Mouse (Mus musculus): ENCODE results near the gene Srpr. TPM values are rescaled to one million over a fixed set of nuclear protein-coding genes. Genes with fewer than 3 reads are reported as not detected.

Srpr gene
- polyA plus RNA-seq, 1 experiment, result 85.9 TPM

DNA sequence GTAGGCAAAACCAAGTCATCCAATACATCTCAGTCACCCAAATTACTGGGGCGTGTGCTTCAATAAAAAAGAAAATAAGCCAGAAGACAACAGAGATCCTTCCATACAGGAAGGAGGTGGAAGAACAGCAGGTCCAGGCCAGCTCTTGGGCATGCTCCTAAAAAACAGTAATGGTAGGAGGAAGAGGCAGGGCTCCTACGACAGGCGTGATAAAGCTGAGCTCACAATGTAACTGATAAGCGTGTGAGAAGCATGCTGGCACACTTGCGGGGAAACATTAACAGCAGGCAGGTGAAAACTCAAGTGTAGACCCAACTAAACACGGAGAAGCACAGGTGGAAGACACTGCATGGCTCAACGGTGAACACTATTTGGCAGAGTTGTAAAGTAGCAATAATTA, 57.4 kb downstream of the Srpr start:
- H3K27ac ChIP-seq (ENCODE audit: insufficient read depth, low read depth, low read length), result no peak overlapping the region
- no peaks in the 10 kb centered on the region for H3K4me1 ChIP-seq (ENCODE audit: control insufficient read depth, insufficient read depth, low read length)
- no peaks in the 10 kb centered on the region for H3K36me3 ChIP-seq (ENCODE audit: control insufficient read depth, insufficient read depth, low read length)
- no peak overlapping the region for H3K4me3 ChIP-seq (ENCODE audit: insufficient read depth, low read depth, low read length)
- H3K27me3 ChIP-seq (replicated peaks; ENCODE audit: control insufficient read depth, insufficient read depth, low read length), result no peaks in the 10 kb centered on the region
- no peak for TF ChIP-seq CTCF (conservative IDR thresholded peaks at IDR 0.05; ENCODE audit: insufficient read depth, insufficient read length, low read depth, low read length)
- no peak for TF ChIP-seq POLR2A (IDR thresholded peaks at IDR 0.05; ENCODE audit: low read depth, low read length)
- 88% methylated on average over 7 of the region's 7 CpGs for WGBS
- DNase-seq, result no peak

DNA sequence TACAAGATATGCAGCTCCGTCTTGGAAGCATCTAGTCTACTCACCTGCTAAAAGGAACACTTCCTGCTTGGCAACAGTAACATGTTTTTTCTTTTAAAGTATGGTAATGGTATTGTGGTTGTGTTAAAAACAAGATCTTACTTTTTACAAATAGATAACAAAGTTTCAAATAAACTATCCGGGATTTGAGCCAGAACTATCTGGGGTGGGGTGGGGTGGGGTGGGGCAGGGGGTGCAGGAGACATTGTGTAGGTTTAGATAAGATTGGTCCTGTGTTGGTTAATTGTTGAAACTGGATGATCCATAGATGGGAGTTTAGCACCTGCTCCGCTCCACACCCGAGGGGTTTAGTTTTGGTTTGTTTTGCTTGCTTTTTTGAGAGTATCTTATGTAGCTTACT, 62.4 kb downstream of the Srpr start:
- H3K27me3 ChIP-seq (replicated peaks; ENCODE audit: control insufficient read depth, insufficient read depth, low read length), result no peaks in the 10 kb centered on the region
- WGBS, result 69% methylated on average over 4 of the region's 4 CpGs

DNA sequence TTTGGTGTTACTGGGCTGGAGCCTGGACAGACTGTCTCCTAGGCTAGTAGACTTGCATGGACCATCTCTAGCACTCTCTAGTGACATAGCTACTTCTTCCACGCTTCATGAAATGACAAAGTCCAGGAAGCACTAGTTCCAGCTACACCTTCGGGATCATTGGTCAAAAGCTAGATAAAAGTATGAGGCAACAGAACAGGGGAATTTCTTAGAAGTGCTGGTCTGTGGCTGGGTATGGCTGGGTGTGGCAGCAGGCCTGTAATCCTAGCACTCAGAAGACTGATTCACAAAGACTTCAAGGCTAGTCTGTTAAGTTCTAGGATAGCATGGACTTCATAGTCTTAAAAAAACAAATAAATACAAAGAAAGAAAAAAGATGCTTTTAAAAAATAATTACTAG, 63.5 kb downstream of the Srpr start:
- TF ChIP-seq POLR2A (IDR thresholded peaks at IDR 0.05; ENCODE audit: low read depth, low read length) (no peak), CTCF (conservative IDR thresholded peaks at IDR 0.05; ENCODE audit: insufficient read depth, insufficient read length, low read depth, low read length) (no peak)
- no peaks in the 10 kb centered on the region for H3K27me3 ChIP-seq (replicated peaks; ENCODE audit: control insufficient read depth, insufficient read depth, low read length)
- 67% methylated on average over 2 of the region's 2 CpGs for WGBS
- H3K4me3 ChIP-seq (ENCODE audit: insufficient read depth, low read depth, low read length), result no peak overlapping the region
- H3K27ac ChIP-seq (ENCODE audit: insufficient read depth, low read depth, low read length), result no peak overlapping the region
- peaks cover 5% of the 10 kb centered on the region; the same call in 1 of the 2 replicates for H3K4me1 ChIP-seq (ENCODE audit: control insufficient read depth, insufficient read depth, low read length)
- no peaks in the 10 kb centered on the region for H3K36me3 ChIP-seq (ENCODE audit: control insufficient read depth, insufficient read depth, low read length)
- DNase-seq, result peak; percentile 17

More for the DNA sequence above, 62.4 kb downstream of the Srpr start:
- Histone ChIP-seq H3K4me3 (ENCODE audit: insufficient read depth, low read depth, low read length) (no peak overlapping the region), H3K4me1 (ENCODE audit: control insufficient read depth, insufficient read depth, low read length) (peaks cover 5% of the 10 kb centered on the region; the same call in 1 of the 2 replicates), H3K27ac (ENCODE audit: insufficient read depth, low read depth, low read length) (no peak overlapping the region), H3K36me3 (ENCODE audit: control insufficient read depth, insufficient read depth, low read length) (no peaks in the 10 kb centered on the region)
- TF ChIP-seq CTCF (conservative IDR thresholded peaks at IDR 0.05; ENCODE audit: insufficient read depth, insufficient read length, low read depth, low read length) (no peak), POLR2A (IDR thresholded peaks at IDR 0.05; ENCODE audit: low read depth, low read length) (no peak)
- DNase-seq, result no peak

DNA sequence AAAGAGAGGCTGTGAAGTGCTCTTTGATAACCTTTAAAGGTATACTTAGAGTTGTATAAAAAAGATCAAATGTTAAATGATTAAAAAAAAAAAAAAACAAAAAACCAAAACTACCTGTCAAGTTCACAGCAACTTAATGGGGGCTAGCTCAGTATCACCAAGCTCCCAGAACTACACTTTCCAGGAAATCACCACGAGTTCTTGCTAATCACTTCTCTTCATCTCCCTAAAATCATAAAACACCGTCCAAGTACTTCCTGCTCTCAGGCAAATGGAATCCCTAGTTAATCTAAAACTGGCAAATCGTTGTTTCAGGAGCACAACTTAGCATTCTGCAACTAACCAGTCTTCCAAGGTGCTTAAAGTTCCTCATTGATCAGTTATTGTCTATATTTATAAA, 64.5 kb downstream of the Srpr start:
- no peaks in the 10 kb centered on the region for H3K36me3 ChIP-seq (ENCODE audit: control insufficient read depth, insufficient read depth, low read length)
- H3K4me1 ChIP-seq (ENCODE audit: control insufficient read depth, insufficient read depth, low read length), result peaks cover 5% of the 10 kb centered on the region; the same call in 1 of the 2 replicates
- peak; percentile 12 for DNase-seq
- TF ChIP-seq CTCF (conservative IDR thresholded peaks at IDR 0.05; ENCODE audit: insufficient read depth, insufficient read length, low read depth, low read length), result no peak
- TF ChIP-seq POLR2A (IDR thresholded peaks at IDR 0.05; ENCODE audit: low read depth, low read length), result no peak
- H3K4me3 ChIP-seq (ENCODE audit: insufficient read depth, low read depth, low read length), result no peak overlapping the region
- no peaks in the 10 kb centered on the region for H3K27me3 ChIP-seq (replicated peaks; ENCODE audit: control insufficient read depth, insufficient read depth, low read length)
- 11% methylated on average over 3 of the region's 3 CpGs for WGBS
- H3K27ac ChIP-seq (ENCODE audit: insufficient read depth, low read depth, low read length), result no peak overlapping the region

DNA sequence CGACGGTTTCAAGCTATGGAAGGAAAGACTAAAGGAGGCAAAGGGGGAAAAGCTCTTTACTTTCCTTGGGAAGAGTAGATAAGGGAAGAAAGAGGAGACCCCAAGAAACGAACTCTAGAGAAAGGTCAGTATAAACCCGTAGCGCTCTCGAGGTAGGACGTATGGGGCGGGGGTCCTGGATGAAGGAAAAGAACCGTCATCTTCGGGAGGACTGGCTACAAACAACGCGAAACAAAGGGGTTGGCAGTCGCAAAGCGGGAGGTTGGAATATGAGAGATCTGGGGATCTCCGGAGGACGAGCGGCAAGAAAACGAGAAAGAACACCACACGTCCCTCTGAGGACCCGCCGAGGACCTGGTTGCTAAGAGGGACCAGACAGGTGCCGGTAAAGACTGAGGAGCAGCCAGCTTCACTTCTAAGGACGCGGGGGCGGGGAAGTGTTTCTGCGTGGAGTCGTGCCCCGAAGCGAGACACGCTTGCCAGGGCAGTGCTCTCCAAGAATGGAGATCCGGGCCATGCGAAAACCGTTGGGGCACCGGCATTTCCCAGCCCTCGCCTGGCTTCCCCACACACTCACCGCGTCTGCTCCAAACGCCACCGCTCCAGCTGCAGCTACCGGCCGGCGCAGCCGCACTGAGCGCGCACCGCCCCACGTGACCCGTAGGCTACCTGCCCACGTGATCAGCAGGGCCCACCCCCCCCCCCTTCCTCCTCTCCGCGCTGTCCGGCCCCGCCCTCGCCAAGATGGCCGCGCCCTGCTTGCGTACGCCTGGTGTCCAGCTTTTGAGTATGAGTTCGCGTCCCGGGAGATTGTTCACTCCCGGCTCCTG, 67.4 kb downstream of the Srpr start, which contains the start of the genes Fam118b and Rpusd4:
TSS of gene Fam118b (minus strand) at position 660 of the 830 bp plus-strand sequence.
TSS of gene Rpusd4 (plus strand) at position 720 of the 830 bp plus-strand sequence.
- peak; percentile 94 for DNase-seq
- no peaks in the 10 kb centered on the region for H3K36me3 ChIP-seq (ENCODE audit: control insufficient read depth, insufficient read depth, low read length)
- H3K27me3 ChIP-seq (replicated peaks; ENCODE audit: control insufficient read depth, insufficient read depth, low read length), result no peaks in the 10 kb centered on the region
- H3K27ac ChIP-seq (ENCODE audit: insufficient read depth, low read depth, low read length), result 0 out of 2 replicates have a peak within 1 kb of the TSS, but pooled peaks have one; percentile 29
- H3K4me1 ChIP-seq (ENCODE audit: control insufficient read depth, insufficient read depth, low read length), result peaks cover 5% of the 10 kb centered on the region; the same call in 1 of the 2 replicates
- H3K4me3 ChIP-seq (ENCODE audit: insufficient read depth, low read depth, low read length), result peak within 1 kb of the TSS; percentile 72
- TF ChIP-seq POLR2A (IDR thresholded peaks at IDR 0.05; ENCODE audit: low read depth, low read length), result peak; percentile 94
- no peak for TF ChIP-seq CTCF (conservative IDR thresholded peaks at IDR 0.05; ENCODE audit: insufficient read depth, insufficient read length, low read depth, low read length)
- WGBS, result under 1% methylated on average over 61 of the region's 62 CpGs

DNA sequence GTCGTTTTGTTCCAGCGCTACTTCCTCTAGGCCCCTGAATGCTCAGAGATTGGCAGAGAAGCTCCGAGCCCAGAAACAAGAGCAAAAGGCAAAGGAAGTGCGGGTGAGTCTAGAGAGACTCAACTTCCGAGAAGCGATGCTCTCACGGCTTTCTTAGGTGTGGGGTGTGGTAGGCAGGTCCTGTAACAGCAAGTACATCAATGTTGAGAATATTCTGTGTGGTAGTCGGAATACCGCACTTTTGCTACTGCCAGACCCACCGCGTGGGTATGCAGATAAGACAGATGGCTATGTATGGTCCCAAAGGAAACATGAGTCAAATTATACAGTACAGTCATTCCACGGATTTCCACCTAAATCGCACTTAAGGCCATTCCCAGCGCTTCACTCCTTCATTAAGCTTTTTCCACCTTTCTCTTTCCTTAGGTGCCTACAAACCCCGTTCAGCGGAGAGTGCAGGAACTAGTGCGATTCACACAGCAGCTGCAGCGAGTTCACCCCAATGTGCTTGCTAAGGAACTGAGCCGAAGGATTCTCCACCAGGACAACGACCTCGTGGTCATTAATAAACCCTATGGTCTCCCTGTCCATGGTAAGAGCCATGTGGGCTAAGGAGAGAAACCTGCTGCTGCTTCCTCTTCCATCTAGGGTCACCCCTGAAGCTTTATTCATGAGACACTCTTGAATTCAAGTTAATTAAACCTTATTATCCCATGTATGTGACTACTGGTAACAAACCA, 68.2 kb downstream of the Srpr start:
- no peak for DNase-seq
- TF ChIP-seq CTCF (conservative IDR thresholded peaks at IDR 0.05; ENCODE audit: insufficient read depth, insufficient read length, low read depth, low read length) (no peak), POLR2A (IDR thresholded peaks at IDR 0.05; ENCODE audit: low read depth, low read length) (no peak)
- Histone ChIP-seq H3K27me3 (replicated peaks; ENCODE audit: control insufficient read depth, insufficient read depth, low read length) (no peaks in the 10 kb centered on the region), H3K4me3 (ENCODE audit: insufficient read depth, low read depth, low read length) (peak overlapping the region; percentile 72), H3K36me3 (ENCODE audit: control insufficient read depth, insufficient read depth, low read length) (peaks cover 2% of the 10 kb centered on the region; the same call in 1 of the 2 replicates), H3K4me1 (ENCODE audit: control insufficient read depth, insufficient read depth, low read length) (peaks cover 5% of the 10 kb centered on the region; the same call in 1 of the 2 replicates), H3K27ac (ENCODE audit: insufficient read depth, low read depth, low read length) (no peak overlapping the region)
- WGBS, result 1% methylated on average over 21 of the region's 21 CpGs
